Mouse (Mus musculus) bone marrow, adult 2 months (tissue): ENCODE results near the gene Specc1.

Experiments
- CTCF ChIP-seq: fragments of 200-500 bp; IDR thresholded peaks from 2 replicates; pipeline ENCODE4 v1.5.1; 2011; ENCODE audit warnings: low read length, control low read depth; ENCODE audit not compliant: control insufficient read depth, insufficient read depth
- POLR2A ChIP-seq: fragments of 200-500 bp; IDR thresholded peaks from 2 replicates; pipeline ENCODE4 v1.6.1; 2011; ENCODE audit warnings: low read depth, mild to moderate bottlenecking, control low read depth, low read length, borderline replicate concordance; ENCODE audit not compliant: control insufficient read depth

GRCm38 (mm10) chr11:62194217-62194616, 237.7 kb downstream of the Specc1 start:
- TF ChIP-seq POLR2A: no peak
- no peak for TF ChIP-seq CTCF
